Mouse (Mus musculus) cerebellum, adult 11 months (tissue): ENCODE measurements around the gene Oaf.

Source experiments
- DNase-seq: peaks from one replicate; pipeline ENCODE4 v3.0.0; 2022

The Oaf gene

GRCm38 (mm10) chr9:43241970-43242369, 2.3 kb upstream of the Oaf start:
- no peak for DNase-seq

- DNase-seq = no peak
Measured at GRCm38 (mm10) chr9:43241291-43241690, 1.6 kb upstream of the Oaf start.

GRCm38 (mm10) chr9:43240594-43240900, 836 bp upstream of the Oaf start:
- no peak for DNase-seq

- no peak for DNase-seq
Measured at GRCm38 (mm10) chr9:43238631-43239545, 823 bp downstream of the Oaf start.

- no peak for DNase-seq
Measured at GRCm38 (mm10) chr9:43238167-43238566, 1.5 kb downstream of the Oaf start.

GRCm38 (mm10) chr9:43237111-43237775, 2.5 kb downstream of the Oaf start:
- DNase-seq = no peak

GRCm38 (mm10) chr9:43236576-43236975, 3.1 kb downstream of the Oaf start:
- DNase-seq = no peak

GRCm38 (mm10) chr9:43236106-43236505, 3.6 kb downstream of the Oaf start:
- no peak for DNase-seq

- DNase-seq = no peak
Measured at GRCm38 (mm10) chr9:43235336-43235735, 4.4 kb downstream of the Oaf start.

- DNase-seq = no peak
Measured at GRCm38 (mm10) chr9:43234496-43234895, 5.2 kb downstream of the Oaf start.

GRCm38 (mm10) chr9:43233515-43233914, 6.2 kb downstream of the Oaf start:
- no peak for DNase-seq

GRCm38 (mm10) chr9:43233044-43233443, 6.7 kb downstream of the Oaf start:
- no peak for DNase-seq

- no peak for DNase-seq
Measured at GRCm38 (mm10) chr9:43232286-43232685, 7.4 kb downstream of the Oaf start.

- DNase-seq = no peak
Measured at GRCm38 (mm10) chr9:43231805-43232204, 7.9 kb downstream of the Oaf start.

- no peak for DNase-seq
Measured at GRCm38 (mm10) chr9:43230886-43231285, 8.8 kb downstream of the Oaf start.

GRCm38 (mm10) chr9:43229962-43230361, 9.7 kb downstream of the Oaf start:
- no peak for DNase-seq

GRCm38 (mm10) chr9:43229398-43229895, 10.3 kb downstream of the Oaf start:
- DNase-seq = no peak

GRCm38 (mm10) chr9:43228745-43229144, 11.0 kb downstream of the Oaf start:
- DNase-seq = no peak

- DNase-seq = no peak
Measured at GRCm38 (mm10) chr9:43227626-43228025, 12.1 kb downstream of the Oaf start.

- DNase-seq = no peak
Measured at GRCm38 (mm10) chr9:43226573-43227160, 13.0 kb downstream of the Oaf start.

- no peak for DNase-seq
Measured at GRCm38 (mm10) chr9:43225481-43225880, 14.2 kb downstream of the Oaf start.

- DNase-seq = no peak
Measured at GRCm38 (mm10) chr9:43224771-43225355, 14.8 kb downstream of the Oaf start.

GRCm38 (mm10) chr9:43222429-43222715, 17.3 kb downstream of the Oaf start:
- DNase-seq = no peak
